Comparison of ENCODE assay signal across 8 mouse cellular contexts in genomic region chr5:123326751-123327148, GRCm38 (mm10). TPM values are rescaled to one million over a fixed set of nuclear protein-coding genes. Genes with fewer than 3 reads are reported as not detected.
DNase-seq lines count a peak whose midpoint lies in the region; ATAC-seq and TF ChIP-seq lines count a peak whose summit lies in the region.

No protein-coding gene starts in this region.

- no peak overlapping the region for H3K4me3 ChIP-seq in bone marrow, adult 2 months (replicated peaks; ENCODE audit: control insufficient read depth, low read depth, low read length)

- H3K27ac ChIP-seq in bone marrow, adult 2 months (ENCODE audit: control insufficient read depth, insufficient read depth, low read depth, low read length, poor library complexity) = peak overlapping the region; percentile 14

- no peak for ATAC-seq in activated CD4-positive, CD25-positive, alpha-beta regulatory T cell, adult 4 months

- TF ChIP-seq POLR2A in bone marrow, adult 2 months (IDR thresholded peaks at IDR 0.05; ENCODE audit: borderline replicate concordance, control insufficient read depth, low read depth, low read length) = no peak; the same call in 1 of the 2 replicates

- H3K4me1 ChIP-seq in bone marrow, adult 2 months (ENCODE audit: control insufficient read depth, insufficient read depth, low read length) = peaks cover 2% of the 10 kb centered on the region; the same call in 1 of the 2 replicates

- peak; percentile 95 for DNase-seq in heart, adult 11 months
- DNase-seq in heart, adult 8-10 months (ENCODE audit: low spot score) = no peak
- peak; percentile 59 for DNase-seq in heart, postnatal 4 days
- DNase-seq in right cerebral cortex, adult 2 months (ENCODE audit: low spot score in 2 of 2) = peak; percentile 50 to 55
- no peak for DNase-seq in layer of hippocampus, adult 9-10 months (ENCODE audit: low spot score)
- DNase-seq in retina, embryonic 14.5 days (ENCODE audit: low spot score) = no peak

- 73% methylated on average over 9 of the region's 9 CpGs for WGBS in bone marrow, adult 2 months

- no peak for TF ChIP-seq CTCF in bone marrow, adult 2 months (IDR thresholded peaks at IDR 0.05; ENCODE audit: control insufficient read depth, insufficient read depth, low read length)

RNA-seq across cellular contexts. Expression of gene Bcl7a, which starts 16.9 kb away (rescaled TPM):
- total RNA-seq in heart, adult 8-10 months (2022) = 10 to 100 TPM in 1 of 4 experiments, 1 to 10 TPM in 3; 8.7 to 12.5 (median 9.4) TPM
- polyA plus RNA-seq in bone marrow, adult 2 months (2011; ENCODE audit: insufficient read depth, insufficient read length, low replicate concordance, missing spikeins) = 17.5 and 30.6 TPM in 2 replicates
- total RNA-seq in heart, postnatal 4 days (2021) = 10 to 100 TPM; 14.1 to 14.8 TPM
- polyA plus RNA-seq in activated CD4-positive, CD25-positive, alpha-beta regulatory T cell, adult 4 months (2017; shearing (Covaris generic)) = 1 to 10 TPM; 5.3 to 6.0 TPM

Comparison
In these comparisons a context has a peak if more than half of its experiments do, and no peak if none do; other contexts are left out.
1. DNase-seq: peak in heart, adult 11 months (single experiment), heart, postnatal 4 days (single experiment) and right cerebral cortex, adult 2 months (2 of 2); none in heart, adult 8-10 months (single experiment), layer of hippocampus, adult 9-10 months (single experiment) and retina, embryonic 14.5 days (single experiment).